Mouse (Mus musculus): ENCODE measurements around the gene Pde1c.

DNA sequence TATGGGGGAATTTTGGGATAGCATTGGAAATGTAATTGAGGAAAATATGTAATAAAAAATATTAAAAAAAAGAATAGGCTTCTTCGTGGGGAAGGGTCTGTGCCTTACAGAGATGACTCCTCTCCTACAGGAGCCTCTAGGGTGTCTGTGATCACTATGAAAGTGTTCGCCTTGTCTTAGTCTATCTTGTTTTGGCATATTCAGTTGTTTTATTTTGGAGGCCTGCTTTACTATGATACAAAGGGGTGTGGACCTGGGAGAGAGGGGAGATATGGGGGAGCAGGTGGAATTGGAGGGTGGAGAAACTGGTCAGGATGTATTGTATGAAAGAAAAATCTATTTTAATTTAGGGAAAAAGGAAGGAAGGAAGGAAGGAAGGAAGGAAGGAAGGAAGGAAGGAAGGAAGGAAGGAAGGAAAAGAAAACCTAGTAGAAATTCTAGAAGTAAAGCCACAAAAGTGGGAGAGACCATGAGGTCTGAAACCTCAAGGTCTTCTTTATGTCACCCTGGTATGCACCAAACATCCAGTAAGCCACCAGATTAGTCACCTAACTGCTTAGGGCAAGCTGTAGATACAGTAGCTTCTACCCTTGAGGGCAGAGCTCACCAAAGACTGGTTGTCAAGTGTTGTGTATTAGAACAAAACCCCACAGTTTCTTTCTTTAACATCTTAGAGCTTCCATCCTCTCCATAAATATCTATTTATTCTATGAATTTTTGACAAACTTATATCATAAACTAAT is 311.2 kb downstream of the Pde1c start:
- TF ChIP-seq POLR2A (IDR thresholded peaks at IDR 0.05; ENCODE audit: low read depth, low read length) (no peak), CTCF (IDR thresholded peaks at IDR 0.05; ENCODE audit: borderline replicate concordance, insufficient read depth, low read length) (no peak)

Measured in embryonic fibroblast, embryonic 13.5 days (primary cell).